Mouse (Mus musculus) spleen, adult 2 months (tissue): ENCODE measurements around the gene Col11a1.

Experiments
- CTCF ChIP-seq: fragments of 200-500 bp; IDR thresholded peaks from 2 replicates; pipeline ENCODE4 v1.5.1; 2011; ENCODE audit warnings: mild to moderate bottlenecking, inconsistent platforms; ENCODE audit not compliant: insufficient read depth, insufficient read length, insufficient replicate concordance; ENCODE audit errors: extremely low read depth
- POLR2A ChIP-seq: fragments of 200-500 bp; IDR thresholded peaks from 2 replicates; pipeline ENCODE4 v1.6.1; 2011; ENCODE audit warnings: low read depth, low read length, inconsistent platforms

DNA sequence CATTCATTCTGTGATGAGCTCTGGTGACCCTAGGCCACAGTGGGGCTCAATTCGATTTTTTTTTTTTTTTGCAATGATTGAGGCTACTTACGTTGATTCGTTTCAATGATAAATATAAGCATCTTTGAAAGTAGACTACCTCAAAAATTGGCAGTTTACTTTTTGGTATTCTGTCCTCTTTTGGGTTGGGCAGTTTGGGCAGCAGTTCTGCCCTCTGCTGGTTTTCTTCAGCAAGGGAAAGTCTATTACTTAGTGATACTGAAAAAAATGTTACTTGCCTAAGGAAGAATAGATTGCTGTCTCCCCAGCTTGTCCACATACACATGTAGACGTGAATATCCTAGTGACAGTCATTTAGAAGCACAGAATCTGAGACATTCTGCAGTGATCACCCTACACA is 2.0 kb downstream of the Col11a1 start:
- TF ChIP-seq POLR2A: no peak
- TF ChIP-seq CTCF: no peak
